10 mouse cellular contexts compared by ENCODE assay signal in genomic region chr10:39551637-39552185, GRCm38 (mm10).
DNase-seq lines count a peak whose midpoint lies in the region; ATAC-seq and TF ChIP-seq lines count a peak whose summit lies in the region.
"Had no signal": no experiment of that assay in that cellular context is flagged by ENCODE, and none has a peak within 500 bp of the region (broad histone marks: within the 10 kb centered on the region; RNA-seq: fewer than 3 reads in every experiment).

No protein-coding gene starts in this region.

- no peak for TF ChIP-seq POLR2A in cortical plate, adult 2 months (IDR thresholded peaks at IDR 0.05; ENCODE audit: extremely low read depth, insufficient read depth, low read length)

- H3K4me1 ChIP-seq in heart, embryonic 15.5 days (replicated peaks): peaks cover 40% of the 10 kb centered on the region
- no peaks in the 10 kb centered on the region for H3K4me1 ChIP-seq in cortical plate, adult 2 months (ENCODE audit: control insufficient read depth, insufficient read depth, low read length)
- H3K4me1 ChIP-seq in hindbrain, embryonic 10.5 days (replicated peaks): peaks cover 85% of the 10 kb centered on the region
- peaks cover 64% of the 10 kb centered on the region for H3K4me1 ChIP-seq in midbrain, embryonic 14.5 days (ENCODE audit: control insufficient read depth, insufficient read depth, low read length)

- no peak for ATAC-seq in heart, embryonic 15.5 days (replicated peaks; ENCODE audit: insufficient number of reproducible peaks, insufficient read depth, low FRiP score, low read depth)
- ATAC-seq in midbrain, embryonic 14.5 days (ENCODE audit: low FRiP score, low TSS enrichment): no peak

- no peak for DNase-seq in heart, postnatal 4 days
- DNase-seq in hindbrain, embryonic 10.5 days (ENCODE audit: low spot score): no peak
- no peak for DNase-seq in midbrain, embryonic 14.5 days
- no peak for DNase-seq in liver
- DNase-seq in spleen, postnatal 14 days (ENCODE audit: low spot score in 2 of 2): no peak
- no peak for DNase-seq in B cell, adult 2 months
- DNase-seq: kidney, postnatal 10 days; right cerebral cortex, postnatal 25 days had no signal

- 69% methylated on average over 9 of the region's 9 CpGs for WGBS in heart, embryonic 15.5 days
- WGBS in hindbrain, embryonic 10.5 days: 54% methylated on average over 9 of the region's 9 CpGs
- WGBS in midbrain, embryonic 14.5 days: 23% methylated on average over 9 of the region's 9 CpGs

- peak overlapping the region; percentile 26; the same call in 1 of the 2 replicates for H3K27ac ChIP-seq in heart, embryonic 15.5 days
- H3K27ac ChIP-seq in cortical plate, adult 2 months (ENCODE audit: insufficient read depth, low read length): 0 out of 2 replicates have a peak overlapping the region, but pooled peaks have one; percentile 12
- H3K27ac ChIP-seq in hindbrain, embryonic 10.5 days: peak overlapping the region; percentile 86
- peak overlapping the region; percentile 95 for H3K27ac ChIP-seq in midbrain, embryonic 14.5 days (replicated peaks; ENCODE audit: low read depth, low read length)

- no peak overlapping the region for H3K9ac ChIP-seq in heart, embryonic 15.5 days
- H3K9ac ChIP-seq in midbrain, embryonic 14.5 days (replicated peaks; ENCODE audit: low read length): peak overlapping the region; percentile 58

- TF ChIP-seq CTCF in cortical plate, adult 2 months (IDR thresholded peaks at IDR 0.05; ENCODE audit: extremely low read depth, insufficient read depth, low read length): no peak

- no peaks in the 10 kb centered on the region for H3K27me3 ChIP-seq in heart, embryonic 15.5 days
- no peaks in the 10 kb centered on the region for H3K27me3 ChIP-seq in hindbrain, embryonic 10.5 days (ENCODE audit: insufficient read depth, poor library complexity, severe bottlenecking)
- no peaks in the 10 kb centered on the region for H3K27me3 ChIP-seq in midbrain, embryonic 14.5 days (ENCODE audit: control insufficient read depth, insufficient read depth, low read length)

- no peaks in the 10 kb centered on the region for H3K36me3 ChIP-seq in heart, embryonic 15.5 days
- H3K36me3 ChIP-seq in hindbrain, embryonic 10.5 days: peaks cover 22% of the 10 kb centered on the region; the same call in 1 of the 2 replicates
- H3K36me3 ChIP-seq in midbrain, embryonic 14.5 days (ENCODE audit: control insufficient read depth, insufficient read depth, low read length): peaks cover 5% of the 10 kb centered on the region

- no peaks in the 10 kb centered on the region for H3K9me3 ChIP-seq in heart, embryonic 15.5 days (replicated peaks)
- H3K9me3 ChIP-seq in hindbrain, embryonic 10.5 days: no peaks in the 10 kb centered on the region
- H3K9me3 ChIP-seq in midbrain, embryonic 14.5 days (ENCODE audit: control insufficient read depth, low read length): no peaks in the 10 kb centered on the region

- no peak overlapping the region for H3K4me3 ChIP-seq in heart, embryonic 15.5 days
- H3K4me3 ChIP-seq in cortical plate, adult 2 months (ENCODE audit: insufficient read depth, low read length): no peak overlapping the region
- no peak overlapping the region for H3K4me3 ChIP-seq in hindbrain, embryonic 10.5 days
- no peak overlapping the region for H3K4me3 ChIP-seq in midbrain, embryonic 14.5 days (replicated peaks; ENCODE audit: low read depth, low read length)

- H3K4me2 ChIP-seq in heart, embryonic 15.5 days: no peak overlapping the region
- H3K4me2 ChIP-seq in midbrain, embryonic 14.5 days (ENCODE audit: low read length): 0 out of 2 replicates have a peak overlapping the region, but pooled peaks have one; percentile 24

Comparison
In these comparisons a context has a peak if more than half of its experiments do, and no peak if none do; other contexts are left out.
1. H3K27ac ChIP-seq: peak in every context shown above with its lines; median percentile 95 in midbrain, embryonic 14.5 days; 86 in hindbrain, embryonic 10.5 days; 26 in heart, embryonic 15.5 days; 12 in cortical plate, adult 2 months.